Mouse (Mus musculus) stomach, embryonic 16.5 days (tissue): ENCODE results near the gene Ascc1. TPM values are rescaled to one million over a fixed set of nuclear protein-coding genes. Genes with fewer than 3 reads are reported as not detected.

Source experiments
- ATAC-seq: fragments of 200-750 bp; cut with Nextera tagmentation; 2 replicates; pipeline ENCODE4 v1.8.0; 2017; ENCODE audit warnings: moderate number of reproducible peaks, moderate TSS enrichment; ENCODE audit not compliant: insufficient read depth, low FRiP score
- H3K27ac ChIP-seq: fragments of 300-500 bp; sonication (generic); 2 replicates; pipeline ENCODE4 v1.5.1; 2014; ENCODE audit warnings: low read length
- H3K27me3 ChIP-seq: fragments of 300-500 bp; sonication (generic); 2 replicates; pipeline ENCODE4 v1.6.1; 2014; ENCODE audit warnings: low read length, control low read depth, mixed read lengths; ENCODE audit not compliant: control insufficient read depth, insufficient read depth
- H3K36me3 ChIP-seq: fragments of 300-500 bp; sonication (generic); 2 replicates; pipeline ENCODE4 v1.6.1; 2014; ENCODE audit warnings: low read length; ENCODE audit not compliant: control insufficient read depth, insufficient read depth
- H3K4me1 ChIP-seq: fragments of 300-500 bp; sonication (generic); 2 replicates; pipeline ENCODE4 v1.6.1; 2014; ENCODE audit warnings: low read length, control low read depth, mixed read lengths; ENCODE audit not compliant: control insufficient read depth, insufficient read depth
- H3K4me2 ChIP-seq: fragments of 300-500 bp; sonication (generic); 2 replicates; pipeline ENCODE4 v1.6.1; 2014; ENCODE audit warnings: low read depth, low read length, mixed read lengths
- H3K4me3 ChIP-seq: fragments of 300-500 bp; sonication (generic); replicated peaks from 2 replicates; pipeline ENCODE4 v1.5.1; 2014; ENCODE audit warnings: mild to moderate bottlenecking, low read length
- H3K9ac ChIP-seq: fragments of 300-500 bp; sonication (generic); 2 replicates; pipeline ENCODE4 v1.6.1; 2014; ENCODE audit warnings: low read length
- H3K9me3 ChIP-seq: fragments of 300-500 bp; sonication (generic); replicated peaks from 2 replicates; pipeline ENCODE4 v1.6.1; 2016; ENCODE audit warnings: low read length, control low read depth; ENCODE audit not compliant: control insufficient read depth
- WGBS: fragments of 180-500 bp; shearing (Covaris S2); extraction: QIAGEN DNeasy Blood & Tissue Kit; methylation state at CpG from one replicate; pipeline ENCODE4 v1.1.7; 2014; 5-methylcytosine and 5-hydroxymethylcytosine counted together
- polyA plus RNA-seq: library from polyadenylated mRNA; unstranded; fragments of >200 nt; fragmentation: Nextera tagmentation; extraction: Ambion mirVana; gene quantifications from 2 replicates; pipeline ENCODE4 v1.2.1, GENCODE M21; 2015

The Ascc1 gene
- polyA plus RNA-seq, 1 experiment from 2014 or later: 45.2 TPM

GRCm38 (mm10) chr10:60023751-60024150, 21.1 kb downstream of the Ascc1 start:
- Histone ChIP-seq H3K9me3 (no peaks in the 10 kb centered on the region), H3K27ac (no peak overlapping the region), H3K9ac (no peak overlapping the region), H3K4me3 (no peak overlapping the region), H3K4me2 (no peak overlapping the region), H3K4me1 (peaks cover 24% of the 10 kb centered on the region), H3K36me3 (no peaks in the 10 kb centered on the region), H3K27me3 (no peaks in the 10 kb centered on the region)
- no peak for ATAC-seq
- 94% methylated on average over 1 of the region's 1 CpGs for WGBS

GRCm38 (mm10) chr10:60026759-60027395, 24.3 kb downstream of the Ascc1 start:
- Histone ChIP-seq H3K4me2 (peak overlapping the region; percentile 3; the same call in 1 of the 2 replicates), H3K9me3 (no peaks in the 10 kb centered on the region), H3K4me1 (peaks cover 28% of the 10 kb centered on the region), H3K9ac (0 out of 2 replicates have a peak overlapping the region, but pooled peaks have one; percentile 14), H3K36me3 (no peaks in the 10 kb centered on the region), H3K27me3 (no peaks in the 10 kb centered on the region), H3K4me3 (no peak overlapping the region), H3K27ac (peak overlapping the region; percentile 68)
- ATAC-seq: no peak
- WGBS: 42% methylated on average over 13 of the region's 13 CpGs

- H3K27me3 ChIP-seq: no peaks in the 10 kb centered on the region
- H3K36me3 ChIP-seq: no peaks in the 10 kb centered on the region
- H3K4me1 ChIP-seq: peaks cover 28% of the 10 kb centered on the region
- no peaks in the 10 kb centered on the region for H3K9me3 ChIP-seq
- peak; percentile 69; the same call in 1 of the 2 replicates for ATAC-seq
- no peak overlapping the region for H3K4me3 ChIP-seq
- peak overlapping the region; percentile 53 for H3K27ac ChIP-seq
- WGBS: 21% methylated on average over 2 of the region's 2 CpGs
- H3K4me2 ChIP-seq: no peak overlapping the region
- 0 out of 2 replicates have a peak overlapping the region, but pooled peaks have one; percentile 1 for H3K9ac ChIP-seq
Measured at GRCm38 (mm10) chr10:60027619-60028084, 25.0 kb downstream of the Ascc1 start.

- ATAC-seq: no peak
- Histone ChIP-seq H3K27me3 (no peaks in the 10 kb centered on the region), H3K4me3 (no peak overlapping the region), H3K9me3 (no peaks in the 10 kb centered on the region), H3K4me2 (no peak overlapping the region), H3K27ac (peak overlapping the region; percentile 53), H3K9ac (no peak overlapping the region), H3K4me1 (peaks cover 28% of the 10 kb centered on the region), H3K36me3 (no peaks in the 10 kb centered on the region)
- WGBS: 52% methylated on average over 7 of the region's 7 CpGs
Measured at GRCm38 (mm10) chr10:60028181-60028580, 25.6 kb downstream of the Ascc1 start.

- Histone ChIP-seq H3K27ac (peak overlapping the region; percentile 53; the same call in 1 of the 2 replicates), H3K9me3 (no peaks in the 10 kb centered on the region), H3K4me3 (no peak overlapping the region), H3K27me3 (no peaks in the 10 kb centered on the region), H3K4me1 (peaks cover 28% of the 10 kb centered on the region), H3K36me3 (no peaks in the 10 kb centered on the region), H3K9ac (no peak overlapping the region), H3K4me2 (no peak overlapping the region)
- 54% methylated on average over 7 of the region's 7 CpGs for WGBS
- no peak for ATAC-seq
Measured at GRCm38 (mm10) chr10:60028979-60029378, 26.4 kb downstream of the Ascc1 start.

- Histone ChIP-seq H3K9me3 (no peaks in the 10 kb centered on the region), H3K9ac (no peak overlapping the region), H3K4me1 (peaks cover 28% of the 10 kb centered on the region), H3K27ac (no peak overlapping the region), H3K27me3 (no peaks in the 10 kb centered on the region), H3K36me3 (no peaks in the 10 kb centered on the region), H3K4me3 (no peak overlapping the region), H3K4me2 (no peak overlapping the region)
- ATAC-seq: no peak
- WGBS: 86% methylated on average over 4 of the region's 4 CpGs
Measured at GRCm38 (mm10) chr10:60029387-60029786, 26.8 kb downstream of the Ascc1 start.

GRCm38 (mm10) chr10:60031562-60031961, 29.0 kb downstream of the Ascc1 start:
- H3K27me3 ChIP-seq: no peaks in the 10 kb centered on the region
- no peaks in the 10 kb centered on the region for H3K36me3 ChIP-seq
- H3K4me3 ChIP-seq: no peak overlapping the region
- H3K4me1 ChIP-seq: peaks cover 25% of the 10 kb centered on the region
- no peak overlapping the region for H3K4me2 ChIP-seq
- 79% methylated on average over 8 of the region's 8 CpGs for WGBS
- H3K9me3 ChIP-seq: no peaks in the 10 kb centered on the region
- ATAC-seq: no peak
- H3K9ac ChIP-seq: no peak overlapping the region
- no peak overlapping the region for H3K27ac ChIP-seq

GRCm38 (mm10) chr10:60031985-60032384, 29.4 kb downstream of the Ascc1 start:
- Histone ChIP-seq H3K9me3 (no peaks in the 10 kb centered on the region), H3K36me3 (no peaks in the 10 kb centered on the region), H3K4me1 (peaks cover 21% of the 10 kb centered on the region), H3K9ac (no peak overlapping the region), H3K4me2 (no peak overlapping the region), H3K27ac (no peak overlapping the region), H3K27me3 (no peaks in the 10 kb centered on the region), H3K4me3 (no peak overlapping the region)
- no peak for ATAC-seq
- WGBS: 58% methylated on average over 2 of the region's 2 CpGs

GRCm38 (mm10) chr10:60032622-60033021, 30.0 kb downstream of the Ascc1 start:
- Histone ChIP-seq H3K36me3 (no peaks in the 10 kb centered on the region), H3K9ac (no peak overlapping the region), H3K4me1 (peaks cover 16% of the 10 kb centered on the region), H3K27ac (no peak overlapping the region), H3K4me3 (no peak overlapping the region), H3K27me3 (no peaks in the 10 kb centered on the region), H3K9me3 (no peaks in the 10 kb centered on the region), H3K4me2 (no peak overlapping the region)
- 47% methylated on average over 2 of the region's 2 CpGs for WGBS
- no peak for ATAC-seq
